10 mouse cellular contexts compared by ENCODE assay signal in genomic region chr14:46387357-46387671, GRCm38 (mm10). TPM values are rescaled to one million over a fixed set of nuclear protein-coding genes. Genes with fewer than 3 reads are reported as not detected.
DNase-seq lines count a peak whose midpoint lies in the region; ATAC-seq lines count a peak whose summit lies in the region.
"Had no signal": no experiment of that assay in that cellular context is flagged by ENCODE, and none has a peak within 500 bp of the region (broad histone marks: within the 10 kb centered on the region; RNA-seq: fewer than 3 reads in every experiment).

No protein-coding gene starts in this region.

- H3K4me1 ChIP-seq in lung, embryonic 16.5 days (replicated peaks; ENCODE audit: control insufficient read depth, insufficient read depth, low read length), result peaks cover 5% of the 10 kb centered on the region; the same call in 1 of the 2 replicates

- H3K36me3 ChIP-seq in lung, embryonic 16.5 days (ENCODE audit: control insufficient read depth, insufficient read depth, low read length), result peaks cover 7% of the 10 kb centered on the region; the same call in 1 of the 2 replicates

- no peaks in the 10 kb centered on the region for H3K9me3 ChIP-seq in lung, embryonic 16.5 days (ENCODE audit: control insufficient read depth, low read length)

- H3K27ac ChIP-seq in lung, embryonic 16.5 days (ENCODE audit: low read length), result peak overlapping the region; percentile 97

- peak overlapping the region; percentile 65 for H3K9ac ChIP-seq in lung, embryonic 16.5 days (ENCODE audit: low read length)

- ATAC-seq in lung, embryonic 16.5 days (ENCODE audit: low read depth), result peak; percentile 86
- ATAC-seq in inflammation-experienced regulatory T-cells, adult 6 months, result no peak

- H3K4me3 ChIP-seq in lung, embryonic 16.5 days (ENCODE audit: low read length), result peak overlapping the region; percentile 61

- H3K27me3 ChIP-seq in lung, embryonic 16.5 days (ENCODE audit: control insufficient read depth, insufficient read depth, low read depth, low read length), result peaks cover 2% of the 10 kb centered on the region; the same call in 1 of the 2 replicates
- H3K27me3 ChIP-seq: CH12.LX had no signal

- peak; percentile 30 to 60 for DNase-seq in layer of hippocampus, postnatal 10 days (ENCODE audit: low spot score in 2 of 2)
- no peak for DNase-seq in layer of hippocampus, postnatal 25 days (ENCODE audit: extremely low spot score in 1 of 2, low spot score in 1 of 2)
- DNase-seq in embryo, embryonic 11.5 days (ENCODE audit: low read depth, low spot score), result peak; percentile 81
- peak; percentile 81 for DNase-seq in heart, adult 9 months (ENCODE audit: low spot score in 2 of 2)
- peak; percentile 87 for DNase-seq in kidney, adult 9 months
- peak; percentile 78 for DNase-seq in ovary, postnatal 36 days (ENCODE audit: low spot score)

- under 1% methylated on average over 25 of the region's 27 CpGs for WGBS in lung, embryonic 16.5 days

- peak overlapping the region; percentile 89 for H3K4me2 ChIP-seq in lung, embryonic 16.5 days (ENCODE audit: low read depth, low read length)

RNA-seq across cellular contexts. Expression of gene Bmp4, which starts 3.2 kb away (rescaled TPM):
- 10 to 100 TPM in 1 of 2 experiments, 1 to 10 TPM in 1; 6.5 to 12.4 TPM for total RNA-seq in layer of hippocampus, postnatal 10 days (2021)
- 1 to 10 TPM; 5.9 to 8.0 TPM for total RNA-seq in layer of hippocampus, postnatal 25 days (2021)
- polyA plus RNA-seq in lung, embryonic 16.5 days (2015; fragmentation: Nextera tagmentation; extraction: Ambion mirVana), result 78.9 and 79.0 TPM in 2 replicates
- not detected for polyA plus RNA-seq in inflammation-experienced regulatory T-cells, adult 6 months (2017; shearing (Covaris generic))
- total RNA-seq: CH12.LX had no signal

RNA-seq across cellular contexts. Expression of gene Gm15217, which starts 8.1 kb away (rescaled TPM):
- total RNA-seq in layer of hippocampus, postnatal 10 days (2021), result not detected
- not detected for total RNA-seq in layer of hippocampus, postnatal 25 days (2021)
- 0.49 TPM in 1 of 2 replicates, not detected in the other for polyA plus RNA-seq in lung, embryonic 16.5 days (2015; fragmentation: Nextera tagmentation; extraction: Ambion mirVana)
- polyA plus RNA-seq in inflammation-experienced regulatory T-cells, adult 6 months (2017; shearing (Covaris generic)), result not detected
- total RNA-seq: CH12.LX; left cerebral cortex, postnatal 25 days had no signal

Comparison
In these comparisons a context has a peak if more than half of its experiments do, and no peak if none do; other contexts are left out.
1. DNase-seq: peak in layer of hippocampus, postnatal 10 days (2 of 2), embryo, embryonic 11.5 days (single experiment), heart, adult 9 months (2 of 2), kidney, adult 9 months (single experiment) and ovary, postnatal 36 days (single experiment); none in layer of hippocampus, postnatal 25 days (0 of 2).